Mouse (Mus musculus): Measurements from ENCODE around the gene Fbxo8.

DNA sequence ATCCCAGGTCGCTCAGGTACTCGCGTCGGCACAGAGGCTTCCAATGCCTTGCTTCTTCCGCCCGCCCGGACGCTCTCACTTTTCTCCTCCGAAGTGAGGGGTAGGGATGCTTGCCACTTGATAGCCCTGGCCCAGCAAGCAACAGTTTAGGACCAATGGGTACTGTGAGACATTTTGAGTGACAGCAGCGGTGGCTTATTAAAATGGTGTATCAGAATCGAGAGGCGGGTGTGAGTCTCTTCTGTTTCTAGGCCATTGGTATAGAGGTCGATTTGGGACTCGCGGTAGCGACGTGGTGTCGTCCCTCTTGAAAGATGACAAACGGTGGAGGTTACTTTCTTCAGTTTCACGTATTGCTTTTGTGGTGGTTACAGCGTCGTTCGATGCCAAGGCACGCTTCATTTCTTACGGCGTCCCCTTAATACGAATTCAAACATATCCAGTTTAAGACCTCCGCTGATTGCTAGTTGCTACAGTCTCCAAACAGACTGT, 517 bp downstream of the Fbxo8 start:
- TF ChIP-seq GATA1 (IDR thresholded peaks at IDR 0.05; ENCODE audit: borderline replicate concordance, low read length) = no peak
- TF ChIP-seq FLI1 (IDR thresholded peaks at IDR 0.05; ENCODE audit: low read length) = no peak

All from megakaryocyte, embryonic 14.5 days (primary cell).